Mouse (Mus musculus) myocyte (in vitro differentiated cells): ENCODE data around the gene Kcnmb3.

ENCODE experiments used
- CEBPB ChIP-seq: IDR thresholded peaks from 2 replicates; pipeline ENCODE4 v1.6.1; 2011; ENCODE audit warnings: mild to moderate bottlenecking, moderate library complexity; ENCODE audit not compliant: poor library complexity, insufficient read depth, severe bottlenecking
- E2F4 ChIP-seq: IDR thresholded peaks from one replicate; pipeline ENCODE4 v1.6.1; 2011; ENCODE audit warnings: mild to moderate bottlenecking, control low read depth, moderate library complexity; ENCODE audit not compliant: insufficient read depth
- MAX ChIP-seq: IDR thresholded peaks from one replicate; pipeline ENCODE4 v1.6.1; 2011; ENCODE audit warnings: low read depth, mild to moderate bottlenecking, control low read depth
- MYOG ChIP-seq, 3 experiments: IDR thresholded peaks; one replicate each; pipeline ENCODE4 v1.6.1; 2011; ENCODE audit warnings: control low read depth in 2 of 3, low read depth in 2 of 3, mild to moderate bottlenecking in 2 of 3; ENCODE audit not compliant: insufficient read length in 2 of 3, control insufficient read depth in 1 of 3, insufficient read depth in 1 of 3
- POLR2A ChIP-seq: IDR thresholded peaks from one replicate; pipeline ENCODE4 v1.6.1; 2011; ENCODE audit warnings: low read depth, mild to moderate bottlenecking, control low read depth, moderate library complexity; ENCODE audit not compliant: insufficient read length
- POLR2AphosphoS2 ChIP-seq: IDR thresholded peaks from one replicate; pipeline ENCODE4 v1.6.1; 2011; ENCODE audit warnings: low read depth, control low read depth; ENCODE audit not compliant: insufficient read length
- REST ChIP-seq: IDR thresholded peaks from one replicate; pipeline ENCODE4 v1.6.1; 2011; ENCODE audit warnings: mild to moderate bottlenecking, control low read depth, moderate library complexity; ENCODE audit not compliant: insufficient read depth, insufficient read length
- TCF12 ChIP-seq: IDR thresholded peaks from one replicate; pipeline ENCODE4 v1.6.1; 2011; ENCODE audit warnings: mild to moderate bottlenecking, control low read depth; ENCODE audit not compliant: poor library complexity, insufficient read depth, severe bottlenecking
- TCF3 ChIP-seq: IDR thresholded peaks from one replicate; pipeline ENCODE4 v1.6.1; 2011; ENCODE audit warnings: low read depth, control low read depth; ENCODE audit not compliant: insufficient read length
- USF1 ChIP-seq: IDR thresholded peaks from one replicate; pipeline ENCODE4 v1.6.1; 2011; ENCODE audit warnings: low read depth, mild to moderate bottlenecking, control low read depth, moderate library complexity

DNA sequence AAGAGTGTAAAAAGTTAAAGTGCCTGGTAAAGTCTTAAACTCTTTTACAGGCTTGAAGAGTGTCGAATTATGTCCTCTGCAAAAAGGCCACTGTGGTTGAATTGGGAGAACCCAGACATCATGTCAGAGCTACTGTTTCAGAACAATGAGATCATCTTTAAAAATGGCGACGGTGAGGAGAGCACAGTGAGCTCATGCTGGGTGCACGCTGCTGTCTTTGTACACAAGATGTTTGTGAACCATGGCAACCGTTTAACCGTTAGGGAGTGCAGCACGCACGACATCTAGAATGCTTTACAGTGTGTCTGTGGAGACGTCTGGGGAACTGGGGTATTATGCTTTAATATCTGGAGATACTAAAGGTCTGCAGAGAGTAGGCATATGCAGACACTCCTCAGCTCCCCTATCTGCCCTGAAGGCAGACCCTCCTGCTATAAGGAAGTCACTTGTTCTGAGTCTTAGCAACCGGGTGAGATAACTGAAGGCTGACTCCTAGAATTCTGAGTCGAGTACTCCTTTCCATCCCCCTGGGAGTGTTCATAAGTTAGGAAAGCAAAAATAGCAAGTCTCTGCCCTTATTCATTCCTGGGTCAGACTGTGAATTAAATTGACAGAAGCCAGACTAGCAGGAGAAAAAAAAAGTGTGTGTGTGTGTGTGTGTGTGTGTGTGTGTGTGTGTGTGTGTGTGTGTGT, 37.6 kb downstream of the Kcnmb3 start:
- TF ChIP-seq TCF3 (no peak), POLR2AphosphoS2 (no peak), USF1 (no peak), MAX (no peak), E2F4 (no peak), POLR2A (no peak), REST (no peak), MYOG (IDR thresholded peaks at IDR 0.05; ENCODE audit: control insufficient read depth in 1 of 3, insufficient read depth in 1 of 3, insufficient read length in 2 of 3, low read depth in 2 of 3) (no peak), TCF12 (no peak), CEBPB (no peak)
